Mouse (Mus musculus) cerebellum, postnatal 25 days (tissue): ENCODE measurements around the gene Dars.

Experiments used
- DNase-seq, 2 experiments: peaks; one replicate each; pipeline ENCODE4 v3.0.0; 2021; ENCODE audit warnings: mixed read lengths in 2 of 2

The Dars gene

GRCm38 (mm10) chr1:128411141-128411540 lies 6.0 kb downstream of the Dars start:
- DNase-seq = no peak

- DNase-seq = no peak
These were observed 10.3 kb downstream of the Dars start for GRCm38 (mm10) chr1:128406846-128407245.

DNA sequence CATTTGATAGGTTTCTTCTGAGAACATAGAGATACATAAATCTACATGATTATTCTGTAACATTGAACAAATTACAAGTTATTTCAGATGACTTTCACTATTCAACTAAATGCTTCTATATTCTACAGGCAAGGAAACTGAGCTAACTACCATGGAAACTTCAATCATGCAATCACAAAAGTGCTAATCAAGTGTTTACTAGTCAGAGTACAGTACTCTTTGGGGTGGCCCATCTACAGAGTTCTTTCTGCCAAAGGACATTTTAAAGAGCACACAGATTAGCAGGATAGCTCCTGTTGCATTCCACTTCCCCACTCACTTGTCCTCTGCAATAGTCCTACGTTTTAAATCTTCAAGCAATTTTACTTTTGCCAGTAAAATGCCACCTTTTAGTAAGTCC lies 11.5 kb downstream of the Dars start:
- no peak for DNase-seq

DNA sequence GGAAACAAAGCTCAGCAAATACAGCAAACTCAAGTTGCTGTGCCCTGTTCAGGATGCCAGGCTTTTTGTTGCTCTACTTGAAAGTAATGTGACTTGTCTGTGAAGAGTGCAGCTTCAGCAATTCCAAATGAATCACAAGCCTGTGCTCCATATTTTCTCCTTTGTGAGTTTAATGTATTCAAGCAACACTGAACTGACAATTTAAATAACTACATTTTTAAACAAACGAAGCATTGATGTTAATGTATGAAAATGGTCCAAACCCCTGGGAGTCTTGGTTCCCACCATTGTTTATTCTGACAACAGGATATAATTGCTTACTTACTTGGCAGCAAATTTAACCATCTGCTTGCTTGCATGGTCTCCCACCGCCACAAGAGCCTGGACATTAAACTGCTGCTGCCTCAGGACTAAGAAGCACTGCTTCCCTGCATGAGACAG lies 12.1 kb downstream of the Dars start:
- peak in 1 of 2 experiments; percentile 22 for DNase-seq

- no peak for DNase-seq
These were observed 16.2 kb downstream of the Dars start for GRCm38 (mm10) chr1:128400926-128401325.

DNA sequence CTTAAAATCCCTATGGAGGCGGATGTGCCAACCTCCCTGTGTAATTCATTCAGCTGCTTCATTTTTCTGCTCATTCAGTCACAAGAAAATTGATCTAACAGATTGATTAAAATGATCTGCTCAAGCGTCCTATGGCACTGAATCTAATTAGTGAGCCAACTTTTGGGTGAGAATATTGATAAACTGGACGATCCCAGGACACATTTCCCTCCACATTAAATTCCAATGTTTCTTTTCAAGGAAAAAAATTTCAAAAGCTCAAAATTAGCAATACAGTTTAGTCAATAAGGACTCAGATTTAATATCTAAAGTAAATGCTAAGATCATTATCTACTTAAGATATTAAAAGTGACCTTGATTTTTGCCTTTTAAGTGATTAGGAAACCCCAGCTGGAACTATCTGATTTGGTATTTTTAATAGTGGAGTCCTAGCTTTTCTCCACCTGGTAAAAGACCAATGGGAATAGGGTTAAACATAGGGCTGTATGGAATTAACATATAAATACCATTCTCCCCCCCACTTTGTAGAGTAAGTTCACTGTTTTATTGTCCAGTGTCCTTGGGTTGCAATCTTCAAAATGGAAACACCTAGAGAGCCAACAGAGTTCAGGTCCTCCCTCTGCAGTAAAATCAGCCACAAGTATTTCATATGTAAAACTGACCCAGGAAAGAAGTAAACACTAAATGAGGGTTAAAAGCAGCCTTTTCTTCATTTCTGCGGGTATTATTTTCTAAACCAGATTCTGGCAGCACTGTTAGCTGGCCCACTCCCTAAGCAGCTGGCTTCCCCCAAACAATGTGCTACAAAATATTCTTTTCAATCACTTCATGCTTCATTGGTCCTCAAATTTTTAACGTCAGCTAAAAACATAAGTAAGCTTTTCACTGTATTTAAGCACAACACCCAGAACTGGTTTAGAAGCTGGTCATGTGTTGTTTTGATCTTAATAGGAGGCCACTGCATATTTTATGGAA lies 16.9 kb downstream of the Dars start:
- DNase-seq = no peak

DNA sequence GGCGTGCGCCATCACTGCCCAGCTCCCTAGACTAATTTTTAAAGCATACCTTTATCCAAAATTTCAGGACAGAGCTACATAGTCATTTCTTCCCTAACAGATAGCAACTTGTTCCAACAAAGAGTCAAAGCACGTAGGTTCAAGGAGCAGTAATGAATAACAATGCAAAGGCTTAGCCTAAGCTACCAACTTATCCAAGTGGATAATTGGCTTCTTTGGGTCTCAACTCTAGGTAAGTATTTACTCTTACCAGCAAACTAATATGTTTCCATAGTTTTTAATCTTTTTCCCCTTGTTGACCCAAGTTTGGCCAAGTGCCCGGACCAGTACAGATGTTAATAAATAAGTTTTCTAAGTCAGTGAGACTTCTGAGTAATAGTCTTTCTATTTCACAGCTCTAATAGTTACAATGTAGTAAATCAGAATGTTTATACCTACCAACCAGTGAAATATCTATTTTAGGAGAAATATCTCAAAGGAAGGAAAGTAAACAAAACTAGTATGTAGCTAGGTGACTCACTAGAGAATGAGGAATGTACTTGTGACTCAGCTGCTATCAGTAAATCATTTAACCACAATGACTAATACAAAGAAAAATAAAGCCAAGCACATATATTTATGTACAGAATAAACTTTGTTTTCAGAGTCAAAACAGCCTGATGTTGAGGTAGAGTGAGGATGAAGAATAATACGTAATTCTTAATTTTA lies 18.3 kb downstream of the Dars start:
- DNase-seq = no peak

DNA sequence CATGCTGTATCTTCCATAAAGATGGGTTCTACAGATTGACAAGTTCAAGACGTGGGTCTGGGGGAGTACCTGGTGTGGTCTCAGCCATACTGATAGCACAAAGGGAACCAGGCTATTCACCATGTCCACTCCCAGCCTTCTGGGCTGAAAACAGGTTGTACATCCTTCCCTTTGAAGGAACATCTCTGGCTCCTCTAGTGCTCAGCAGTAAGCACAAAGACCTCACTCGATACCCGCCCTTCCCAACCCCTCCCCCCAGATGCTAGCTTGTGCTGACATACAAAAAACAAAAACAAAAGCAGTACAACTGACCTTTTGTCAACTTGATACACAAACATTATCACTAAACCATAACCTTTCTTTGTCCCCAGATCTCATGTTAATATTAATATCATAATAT lies 22.5 kb downstream of the Dars start:
- no peak for DNase-seq

DNA sequence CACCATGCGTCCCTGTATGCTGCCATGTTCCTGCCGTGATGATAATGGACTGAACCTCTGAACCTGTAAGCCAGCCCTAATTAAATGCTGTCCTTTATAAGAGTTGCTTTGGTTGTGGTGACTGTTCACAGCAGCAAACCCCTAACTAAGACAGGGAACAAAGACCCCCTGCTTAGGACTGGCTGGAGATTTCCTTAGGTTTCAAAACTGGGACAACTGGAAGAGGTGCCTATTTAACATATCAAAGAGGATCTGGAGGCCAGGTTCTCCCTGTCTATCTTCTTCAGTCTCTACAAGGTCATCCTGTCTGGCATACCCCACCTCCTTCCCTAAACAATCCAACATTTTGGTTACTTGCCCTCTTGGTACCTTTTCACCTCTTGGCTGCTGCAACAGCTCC lies 24.8 kb downstream of the Dars start:
- DNase-seq = no peak

DNA sequence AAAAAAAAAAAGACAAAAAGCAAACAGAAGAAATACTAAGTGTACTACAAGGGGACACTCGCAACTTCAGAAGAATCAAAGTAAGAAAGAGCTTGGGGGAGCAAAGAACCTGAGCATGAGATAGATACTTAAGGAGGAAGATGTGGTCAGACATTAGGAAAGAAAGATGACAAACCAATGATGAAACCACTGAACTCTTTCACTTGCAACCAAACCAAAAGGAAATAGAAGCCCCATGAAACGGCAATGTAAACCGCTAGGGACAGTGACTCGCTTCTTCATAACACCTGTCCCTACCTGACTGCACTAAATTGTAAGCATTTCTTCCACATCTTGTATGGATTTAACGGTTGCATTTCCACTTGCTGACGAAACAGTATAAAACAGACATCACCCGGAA lies 30.7 kb downstream of the Dars start:
- DNase-seq = no peak

DNA sequence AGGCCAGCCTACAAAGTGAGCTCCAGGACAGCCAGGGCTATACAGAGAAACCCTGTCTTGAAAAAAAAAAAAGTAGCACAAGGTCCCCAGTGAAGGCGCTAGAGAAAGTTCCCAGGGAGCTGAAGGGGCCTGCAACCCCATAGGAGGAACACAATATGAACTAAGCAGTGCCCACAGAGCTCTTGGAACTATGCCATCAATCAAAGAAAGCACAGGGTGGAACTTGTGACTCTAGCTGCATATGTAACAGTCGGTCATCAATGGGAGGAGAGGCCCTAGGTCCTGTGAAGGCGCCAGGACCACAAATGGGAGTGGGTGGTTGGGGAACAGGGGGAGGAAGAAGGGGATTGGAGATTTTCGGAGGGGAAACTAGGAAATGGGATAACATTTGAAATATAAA lies 40.3 kb downstream of the Dars start:
- DNase-seq = no peak

DNA sequence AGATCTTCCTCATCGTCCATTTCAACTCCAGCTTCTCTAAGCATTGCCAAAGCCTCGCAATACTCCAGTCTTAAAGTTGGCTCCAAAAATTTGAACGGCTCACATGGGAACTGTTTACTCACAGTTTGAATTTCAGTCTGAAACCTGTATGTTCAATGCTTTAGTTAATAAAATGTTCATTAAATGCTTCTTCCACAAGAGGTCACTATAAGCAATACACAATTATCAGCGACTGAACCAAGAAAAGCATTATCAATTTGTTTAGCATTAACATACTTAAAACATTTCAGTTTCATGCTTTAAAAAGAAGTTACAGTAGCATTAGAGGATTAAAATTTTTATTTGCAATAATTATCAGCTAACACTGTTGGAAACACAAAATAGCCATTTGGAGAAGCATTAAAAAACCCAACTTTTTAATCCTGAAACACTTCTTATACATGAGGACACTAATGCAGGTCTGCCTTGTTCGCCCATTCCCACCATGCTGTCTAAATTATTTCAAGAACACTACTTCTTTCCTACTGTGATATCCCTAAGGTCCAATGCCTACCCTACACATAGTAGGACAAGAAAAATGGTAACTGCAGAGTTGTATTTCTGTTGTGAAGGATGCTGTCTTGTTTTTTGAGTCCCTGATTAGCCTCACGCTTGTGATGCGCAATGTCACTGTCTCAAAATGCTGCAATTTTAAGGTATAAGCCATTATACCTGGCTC lies 44.9 kb downstream of the Dars start:
- DNase-seq = no peak

DNA sequence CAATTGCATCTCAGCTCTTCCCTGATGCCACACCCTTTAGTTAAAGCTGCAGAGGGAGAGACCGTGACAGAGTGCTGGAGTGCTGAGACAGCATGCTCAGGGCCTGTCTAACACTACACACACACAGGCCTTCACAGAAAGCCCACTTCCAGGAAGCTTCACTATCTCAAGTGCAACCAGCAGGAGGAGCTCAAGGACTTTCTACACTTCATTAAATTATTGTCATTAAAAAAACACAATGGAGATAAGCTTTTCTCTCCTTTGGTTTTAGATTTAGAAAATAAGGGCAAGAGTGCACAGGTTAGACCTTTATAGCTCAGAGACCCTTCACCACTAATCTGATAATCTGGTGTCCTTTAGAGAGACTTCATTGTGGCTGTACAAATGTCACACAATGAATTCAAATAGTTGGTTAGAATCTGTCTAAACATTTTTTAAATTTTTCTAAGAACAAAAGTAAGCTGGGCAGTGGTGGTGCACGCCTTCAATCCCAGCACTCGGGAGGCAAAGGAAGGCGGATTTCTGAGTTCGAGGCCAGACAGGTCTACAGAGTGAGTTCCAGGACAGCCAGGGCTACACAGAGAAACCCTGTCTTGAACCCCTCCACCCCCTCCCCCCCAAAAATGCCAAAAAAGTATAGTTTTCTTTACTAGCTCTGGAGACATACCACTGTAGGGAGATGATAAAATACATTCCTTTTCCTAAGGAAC lies 48.3 kb downstream of the Dars start:
- peak in 1 of 2 experiments; percentile 41 for DNase-seq

DNA sequence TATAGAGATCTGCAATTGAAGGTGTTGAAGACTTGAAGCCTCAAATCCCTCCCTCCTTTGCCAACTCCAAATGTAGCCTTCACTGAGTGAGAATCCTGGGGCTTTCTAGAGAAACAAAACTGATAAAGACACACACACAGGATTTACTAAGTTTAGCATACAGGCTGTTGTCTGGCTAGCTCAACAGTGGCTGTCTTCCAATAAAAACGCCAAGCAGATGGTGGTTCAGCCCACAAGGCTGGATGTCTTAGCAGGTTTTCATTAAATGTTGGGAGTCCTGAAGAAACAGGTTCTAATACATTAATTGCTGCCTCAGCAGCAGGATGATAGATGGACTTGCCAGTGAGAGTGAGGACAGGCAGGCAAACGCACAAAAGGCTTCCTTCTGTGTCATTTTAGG lies 56.6 kb downstream of the Dars start:
- DNase-seq = peak; percentile 65 to 76

GRCm38 (mm10) chr1:128359554-128360376 lies 57.4 kb downstream of the Dars start, which contains the start of gene Mcm6:
Gene Mcm6 (minus strand): TSS chr1:128359664.
- DNase-seq = peak; percentile 86 to 92

DNA sequence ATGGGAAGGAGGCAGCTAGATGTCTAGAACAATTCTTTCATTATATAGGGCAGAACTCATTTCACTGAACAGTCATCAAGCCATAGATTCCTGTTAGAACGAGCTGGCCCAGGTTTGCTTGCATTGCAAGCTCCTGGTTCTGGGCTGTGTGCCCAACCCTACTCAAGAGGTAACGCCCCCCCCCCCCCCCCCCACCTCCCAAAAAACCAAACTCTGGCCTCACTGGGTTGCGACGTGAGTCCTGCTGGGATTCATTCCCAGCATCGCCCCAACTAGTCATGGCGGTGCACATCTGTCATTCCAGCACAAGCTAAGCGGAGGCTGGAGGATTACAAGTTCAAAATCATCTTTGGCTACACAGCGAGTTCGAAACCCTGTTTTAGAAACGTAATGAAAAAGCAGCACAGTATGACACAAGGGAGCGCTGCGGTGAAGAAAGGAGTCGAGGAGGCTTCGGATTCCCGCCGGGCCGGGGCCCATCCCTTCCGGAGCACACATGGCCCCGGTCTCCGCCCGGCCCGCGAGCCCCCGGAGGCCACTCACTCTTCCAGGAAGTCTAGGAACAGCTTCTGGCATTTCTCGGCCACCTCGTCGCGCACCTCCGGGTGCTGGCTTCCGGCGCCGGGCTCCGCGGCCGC lies 58.1 kb downstream of the Dars start:
- peak in 1 of 2 experiments; percentile 26 for DNase-seq

GRCm38 (mm10) chr1:128358276-128358675 lies 58.9 kb downstream of the Dars start:
- no peak for DNase-seq

DNA sequence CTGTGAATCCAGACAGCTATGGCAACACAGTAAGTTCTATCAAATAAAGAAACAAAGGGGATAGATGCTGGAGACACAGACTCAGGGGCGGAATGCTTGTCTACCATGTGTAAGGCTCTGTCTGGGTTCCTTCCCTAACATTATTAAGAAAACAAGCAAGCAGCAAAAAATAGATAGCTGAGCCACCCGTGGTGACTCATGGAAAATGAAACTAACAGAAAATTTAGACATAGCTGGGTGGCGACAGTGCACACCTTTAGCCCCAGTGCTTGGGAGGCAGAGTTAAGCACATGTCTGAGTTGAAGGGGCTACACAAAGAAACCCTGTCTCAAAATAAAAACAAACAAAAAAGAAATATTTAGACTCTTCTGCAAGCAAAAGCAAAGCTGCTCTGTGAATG lies 59.7 kb downstream of the Dars start:
- no peak for DNase-seq

GRCm38 (mm10) chr1:128353092-128353491 lies 64.1 kb downstream of the Dars start:
- DNase-seq = no peak

GRCm38 (mm10) chr1:128344232-128344631 lies 72.9 kb downstream of the Dars start:
- no peak for DNase-seq

GRCm38 (mm10) chr1:128337708-128338320 lies 79.4 kb downstream of the Dars start:
- DNase-seq = no peak
